Mouse (Mus musculus): ENCODE results near the gene Akap2.

GRCm38 (mm10) chr4:57772851-57773510 is 55.5 kb downstream of the Akap2 start:
- TF ChIP-seq POLR2A (IDR thresholded peaks at IDR 0.05; ENCODE audit: borderline replicate concordance, extremely low read depth, low read depth, low read length) (no peak), CTCF (IDR thresholded peaks at IDR 0.05; ENCODE audit: insufficient read depth, low read length) (no peak)
